Mouse (Mus musculus) heart, embryonic 10.5 days (tissue): ENCODE results near the gene Pigk. TPM values are rescaled to one million over a fixed set of nuclear protein-coding genes. Genes with fewer than 3 reads are reported as not detected.

Experiments
- DNase-seq: peaks from one replicate; pipeline ENCODE4 v3.0.0-alpha.2; 2017; ENCODE audit warnings: low spot score
- H3K27ac ChIP-seq: fragments of 300-500 bp; sonication (generic); 2 replicates; pipeline ENCODE4 v1.5.1; 2016; ENCODE audit warnings: mild to moderate bottlenecking
- H3K27me3 ChIP-seq: fragments of 300-500 bp; sonication (generic); 2 replicates; pipeline ENCODE4 v1.6.1; 2016; ENCODE audit warnings: mild to moderate bottlenecking; ENCODE audit not compliant: poor library complexity, insufficient read depth, severe bottlenecking
- H3K36me3 ChIP-seq: fragments of 300-500 bp; sonication (generic); 2 replicates; pipeline ENCODE4 v1.6.1; 2016; ENCODE audit warnings: mild to moderate bottlenecking, moderate library complexity
- H3K4me1 ChIP-seq: fragments of 300-500 bp; sonication (generic); 2 replicates; pipeline ENCODE4 v1.6.1; 2016; ENCODE audit warnings: mild to moderate bottlenecking
- H3K4me3 ChIP-seq: fragments of 300-500 bp; sonication (generic); 2 replicates; pipeline ENCODE4 v1.5.1; 2016; ENCODE audit warnings: mild to moderate bottlenecking, moderate library complexity
- H3K9me3 ChIP-seq: fragments of 300-500 bp; sonication (generic); 2 replicates; pipeline ENCODE4 v1.6.1; 2016; ENCODE audit warnings: mild to moderate bottlenecking, moderate library complexity
- WGBS: fragments of 180-500 bp; shearing (Covaris S2); methylation state at CpG from one replicate; pipeline ENCODE4 v1.1.7; 2016; 5-methylcytosine and 5-hydroxymethylcytosine counted together
- polyA plus RNA-seq: library from polyadenylated mRNA; unstranded; fragments of >200 nt; fragmentation: Nextera tagmentation; extraction: Ambion mirVana; gene quantifications from 2 replicates; pipeline ENCODE4 v1.2.1, GENCODE M21; 2016

Gene Pigk
- polyA plus RNA-seq, 1 experiment from 2014 or later, result 47.3 TPM

DNA sequence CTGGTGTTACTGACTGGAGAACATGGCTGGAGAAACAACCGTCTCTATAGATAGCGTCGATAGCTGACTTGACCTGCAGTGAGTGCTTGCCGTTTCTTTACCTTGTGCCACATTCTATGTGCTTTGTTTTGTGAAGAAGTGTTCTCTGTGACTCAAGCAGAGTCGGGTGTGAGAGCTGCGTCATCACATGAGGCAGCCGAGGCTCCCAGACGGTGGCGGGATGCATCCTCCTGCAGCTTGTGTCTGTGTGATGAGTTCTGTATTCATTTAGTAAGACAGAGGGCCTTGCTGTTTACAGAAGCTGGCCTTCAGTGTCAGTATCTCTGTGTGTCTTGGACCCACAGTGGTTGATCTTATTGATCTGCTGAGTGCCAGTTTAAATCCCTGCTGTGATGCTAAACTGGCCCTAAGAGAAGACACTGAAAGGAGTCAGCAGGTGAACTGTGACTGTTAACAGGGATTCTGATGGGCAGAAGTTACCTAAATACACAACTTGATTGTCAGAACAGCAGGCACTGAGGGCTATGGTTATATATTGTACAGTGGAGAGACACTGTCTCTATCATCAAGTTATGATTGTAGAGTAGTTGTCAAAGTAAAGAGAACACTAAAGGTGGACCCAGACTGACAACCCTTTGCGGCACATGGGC is 21.8 kb downstream of the Pigk start:
- peaks cover 18% of the 10 kb centered on the region; the same call in 1 of the 2 replicates for H3K4me1 ChIP-seq
- no peak overlapping the region for H3K4me3 ChIP-seq
- no peak for DNase-seq
- no peaks in the 10 kb centered on the region for H3K9me3 ChIP-seq
- H3K27me3 ChIP-seq, result no peaks in the 10 kb centered on the region
- H3K36me3 ChIP-seq, result no peaks in the 10 kb centered on the region
- no peak overlapping the region for H3K27ac ChIP-seq
- WGBS, result 58% methylated on average over 10 of the region's 10 CpGs

DNA sequence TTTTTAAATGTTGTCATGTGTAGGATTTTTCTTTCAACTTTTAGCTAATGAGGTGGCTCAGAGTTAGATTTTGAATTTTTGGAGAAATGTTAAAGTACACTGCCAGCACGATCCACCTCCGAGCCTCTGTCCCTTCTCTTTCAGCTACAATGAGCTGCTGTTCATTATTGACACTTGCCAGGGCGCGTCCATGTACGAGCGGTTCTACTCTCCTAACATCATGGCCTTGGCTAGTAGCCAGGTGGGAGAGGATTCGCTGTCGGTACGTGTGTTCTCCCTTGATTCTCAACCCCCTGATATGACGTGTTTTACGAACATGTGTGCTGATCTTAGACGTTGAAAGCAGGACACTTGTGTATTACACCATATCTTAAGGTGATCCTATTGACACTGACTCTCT is 30.4 kb downstream of the Pigk start:
- H3K9me3 ChIP-seq, result no peaks in the 10 kb centered on the region
- peaks cover 15% of the 10 kb centered on the region for H3K36me3 ChIP-seq
- 91% methylated on average over 12 of the region's 12 CpGs for WGBS
- H3K4me3 ChIP-seq, result no peak overlapping the region
- no peaks in the 10 kb centered on the region; the same call in 1 of the 2 replicates for H3K4me1 ChIP-seq
- H3K27ac ChIP-seq, result no peak overlapping the region
- H3K27me3 ChIP-seq, result no peaks in the 10 kb centered on the region
- DNase-seq, result no peak

DNA sequence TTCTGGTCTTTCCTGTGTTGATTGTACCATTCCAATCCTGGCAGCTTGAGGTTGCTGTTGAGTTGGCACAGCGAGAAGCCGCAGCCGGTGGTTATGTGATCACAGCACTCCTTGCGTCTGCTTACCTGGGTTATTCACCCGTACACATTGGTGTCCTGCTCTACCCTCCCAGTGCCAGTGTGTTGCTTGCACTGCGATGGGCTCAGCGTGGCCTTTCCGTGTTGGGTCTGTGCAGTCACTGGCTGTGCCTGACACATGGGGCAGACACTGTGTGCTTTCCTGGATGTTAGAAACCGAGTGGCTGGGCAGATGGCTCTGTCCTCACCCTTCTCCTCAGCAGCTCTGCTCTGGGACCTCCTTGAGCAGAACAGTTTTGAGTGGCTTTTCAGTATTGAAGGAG is 31.7 kb downstream of the Pigk start:
- Histone ChIP-seq H3K27me3 (no peaks in the 10 kb centered on the region), H3K4me1 (no peaks in the 10 kb centered on the region; the same call in 1 of the 2 replicates), H3K27ac (no peak overlapping the region), H3K36me3 (peaks cover 15% of the 10 kb centered on the region), H3K4me3 (no peak overlapping the region), H3K9me3 (no peaks in the 10 kb centered on the region)
- no peak for DNase-seq
- 96% methylated on average over 9 of the region's 9 CpGs for WGBS

DNA sequence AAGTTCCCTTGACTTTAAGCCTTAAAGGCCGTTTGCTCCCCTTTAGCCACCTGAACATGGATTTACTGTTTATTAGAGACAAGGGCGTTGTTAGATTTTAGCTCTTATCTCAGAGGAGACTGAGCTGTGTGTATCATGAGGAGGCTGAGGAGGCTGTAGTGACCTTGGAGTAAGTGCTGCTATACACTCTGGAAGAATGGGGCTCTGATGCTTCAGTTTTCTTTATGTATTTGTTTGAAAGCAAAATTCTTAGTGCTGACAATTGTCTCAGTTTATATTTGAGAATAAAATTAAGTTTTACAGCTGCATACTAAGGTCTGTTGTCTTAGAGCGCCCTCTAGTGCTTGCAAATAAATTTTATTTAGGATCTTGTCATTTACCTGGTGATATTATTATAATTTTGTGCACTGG is 35.6 kb downstream of the Pigk start:
- H3K9me3 ChIP-seq, result no peaks in the 10 kb centered on the region
- 29% methylated on average over 3 of the region's 3 CpGs for WGBS
- no peak for DNase-seq
- H3K36me3 ChIP-seq, result peaks cover 21% of the 10 kb centered on the region
- no peak overlapping the region for H3K27ac ChIP-seq
- H3K4me1 ChIP-seq, result 0 out of 2 replicates have a peak, but pooled peaks cover 3% of the 10 kb centered on the region
- H3K27me3 ChIP-seq, result no peaks in the 10 kb centered on the region
- no peak overlapping the region for H3K4me3 ChIP-seq

DNA sequence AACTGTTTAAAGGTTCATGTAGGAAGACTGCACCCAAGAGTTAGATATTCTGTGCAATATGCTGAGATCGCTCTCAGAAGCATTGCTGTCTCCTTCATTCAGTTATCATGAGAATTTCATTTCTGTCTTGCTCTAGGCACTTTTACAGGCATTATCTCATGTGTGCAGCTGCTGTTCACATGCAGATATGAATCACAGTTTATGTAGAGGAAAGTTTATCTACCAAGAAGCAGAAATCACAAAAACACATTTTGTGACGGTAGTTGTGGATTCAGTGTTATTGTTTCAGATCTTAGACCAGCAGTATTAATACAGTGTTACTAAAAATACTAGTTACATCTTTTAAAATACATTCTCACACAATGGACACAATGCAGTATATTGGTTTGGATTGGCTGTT is 36.0 kb downstream of the Pigk start:
- no peaks in the 10 kb centered on the region for H3K27me3 ChIP-seq
- no peak for DNase-seq
- no peak overlapping the region for H3K4me3 ChIP-seq
- WGBS, result 56% methylated on average over 2 of the region's 2 CpGs
- no peaks in the 10 kb centered on the region for H3K9me3 ChIP-seq
- no peak overlapping the region for H3K27ac ChIP-seq
- 0 out of 2 replicates have a peak, but pooled peaks cover 3% of the 10 kb centered on the region for H3K4me1 ChIP-seq
- peaks cover 20% of the 10 kb centered on the region for H3K36me3 ChIP-seq

DNA sequence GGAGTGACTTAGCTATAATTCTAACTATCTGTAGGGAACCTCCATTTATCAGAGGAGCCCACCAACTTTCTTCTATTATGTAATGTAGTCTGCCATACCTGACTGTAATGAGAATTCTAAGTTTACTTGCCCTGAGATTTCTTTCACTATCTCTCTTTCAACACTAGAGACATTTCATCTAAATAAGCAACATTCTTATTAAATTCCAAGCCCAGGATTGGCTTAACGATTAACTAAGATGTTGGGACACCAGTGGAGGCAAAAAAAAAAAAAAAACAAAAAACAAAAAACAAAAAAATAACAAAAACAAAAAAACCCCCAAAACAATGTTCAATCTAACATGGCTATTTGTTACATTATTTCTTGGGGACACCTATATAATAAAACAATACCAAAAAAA is 39.0 kb downstream of the Pigk start:
- DNase-seq, result no peak
- Histone ChIP-seq H3K36me3 (peaks cover 14% of the 10 kb centered on the region), H3K27me3 (no peaks in the 10 kb centered on the region), H3K27ac (no peak overlapping the region), H3K4me1 (peaks cover 14% of the 10 kb centered on the region), H3K9me3 (no peaks in the 10 kb centered on the region), H3K4me3 (no peak overlapping the region)
- WGBS, result 93% methylated on average over 1 of the region's 1 CpGs

DNA sequence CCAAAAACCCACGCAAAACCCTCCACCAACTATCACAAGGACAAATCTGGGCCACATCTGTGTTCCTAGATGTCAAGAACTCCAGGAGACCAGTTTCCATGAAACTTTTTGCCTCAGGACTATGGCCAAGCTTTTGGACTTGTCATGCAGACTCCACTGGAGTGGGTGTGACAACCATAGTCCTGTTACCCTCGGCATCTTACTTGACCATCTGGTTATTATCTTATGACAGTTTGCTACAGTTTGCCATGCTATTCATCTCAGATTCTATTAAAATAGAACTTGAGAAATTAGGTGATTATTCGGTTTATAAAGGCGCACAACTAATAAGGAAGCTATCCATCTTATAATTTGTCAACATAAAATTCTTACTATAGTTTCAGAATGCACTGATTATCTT is 39.4 kb downstream of the Pigk start:
- Histone ChIP-seq H3K27me3 (no peaks in the 10 kb centered on the region), H3K27ac (no peak overlapping the region), H3K36me3 (peaks cover 14% of the 10 kb centered on the region), H3K4me3 (no peak overlapping the region), H3K9me3 (no peaks in the 10 kb centered on the region), H3K4me1 (peaks cover 19% of the 10 kb centered on the region)
- 86% methylated on average over 4 of the region's 4 CpGs for WGBS
- DNase-seq, result no peak

DNA sequence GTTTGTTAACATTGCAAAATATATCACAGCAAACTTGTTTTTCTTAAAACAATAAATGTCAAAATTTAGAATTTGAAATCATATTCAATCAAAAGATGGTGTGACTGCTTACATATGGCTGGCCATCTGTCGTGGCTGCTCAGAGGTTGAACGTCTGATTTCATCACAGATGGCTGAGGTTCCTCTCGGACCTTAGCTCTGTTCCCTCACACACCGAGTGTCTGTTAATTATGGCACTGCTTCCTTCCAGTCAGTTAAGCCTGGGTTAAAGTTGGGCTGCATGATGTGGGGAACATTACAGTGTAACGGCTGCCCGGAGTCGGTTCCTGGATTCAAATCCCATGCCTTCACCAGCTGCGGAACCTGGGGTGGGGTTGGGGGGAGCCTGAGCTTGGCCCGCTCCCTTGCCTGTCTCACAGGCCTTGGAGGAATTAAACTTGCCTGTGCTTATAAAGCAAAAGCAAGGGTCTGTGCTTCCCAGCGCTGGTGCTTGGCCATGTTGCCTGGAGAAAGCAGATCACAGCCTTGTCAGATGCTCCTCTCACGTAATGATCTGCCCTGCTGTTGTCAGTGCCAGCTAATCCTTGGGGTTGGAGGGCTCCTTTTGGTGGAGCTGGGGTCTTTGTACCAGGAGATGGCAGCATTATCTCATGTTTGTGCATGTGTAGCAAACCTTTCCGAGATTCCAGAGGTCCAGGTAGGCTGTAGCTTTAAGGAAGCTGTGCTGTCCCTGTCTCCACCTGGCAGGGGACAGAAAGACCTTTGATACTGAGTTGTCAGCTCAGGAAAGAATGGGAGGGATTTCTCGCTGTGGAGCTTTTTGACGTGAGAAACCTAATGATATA is 40.2 kb downstream of the Pigk start:
- Histone ChIP-seq H3K27ac (no peak overlapping the region), H3K4me1 (peaks cover 27% of the 10 kb centered on the region), H3K9me3 (no peaks in the 10 kb centered on the region), H3K4me3 (no peak overlapping the region), H3K27me3 (no peaks in the 10 kb centered on the region), H3K36me3 (peaks cover 14% of the 10 kb centered on the region)
- 83% methylated on average over 14 of the region's 14 CpGs for WGBS
- DNase-seq, result no peak

DNA sequence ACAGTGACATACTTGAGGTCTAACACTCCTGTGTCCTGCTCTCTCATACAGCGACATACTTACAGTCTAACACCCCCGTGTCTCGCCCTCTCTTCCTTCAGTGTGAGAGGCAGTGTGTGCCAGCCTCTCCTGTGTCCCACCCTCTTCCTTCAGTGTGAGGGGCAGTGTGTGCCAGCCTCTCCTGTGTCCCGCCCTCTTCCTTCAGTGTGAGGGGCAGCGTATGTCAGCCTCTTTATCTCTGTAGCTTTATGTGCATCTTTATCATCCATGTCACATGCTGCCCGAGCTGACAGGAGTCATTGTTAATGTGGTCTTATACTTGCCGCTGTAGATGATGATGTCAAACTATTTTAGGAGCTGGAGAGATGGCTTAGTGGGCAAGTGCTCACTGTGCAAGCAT is 41.6 kb downstream of the Pigk start:
- H3K27me3 ChIP-seq, result no peaks in the 10 kb centered on the region

DNA sequence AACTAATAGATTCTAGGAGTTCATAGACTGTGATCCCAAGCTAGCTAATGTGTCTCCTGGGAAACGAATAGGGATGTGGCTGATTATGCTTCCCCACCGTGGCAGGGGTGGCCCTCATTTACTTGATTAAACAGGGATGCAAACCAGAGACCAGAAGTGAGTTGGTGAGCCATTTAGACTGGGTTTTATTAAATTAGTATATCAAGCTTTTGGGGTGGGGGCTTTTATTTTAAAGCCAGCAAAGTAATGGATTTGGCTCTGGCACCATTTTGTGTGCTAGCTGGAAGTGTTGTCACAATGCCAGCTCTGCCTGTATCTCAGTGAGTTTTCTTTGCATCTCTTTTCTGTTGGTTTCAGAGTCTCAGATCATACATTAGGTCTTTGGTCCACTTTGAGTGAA is 43.0 kb downstream of the Pigk start:
- peak overlapping the region; percentile 80 for H3K27ac ChIP-seq
- H3K27me3 ChIP-seq, result no peaks in the 10 kb centered on the region
- WGBS, result 81% methylated on average over 2 of the region's 2 CpGs
- peaks cover 9% of the 10 kb centered on the region for H3K36me3 ChIP-seq
- no peak overlapping the region for H3K4me3 ChIP-seq
- DNase-seq, result no peak
- H3K4me1 ChIP-seq, result peaks cover 28% of the 10 kb centered on the region
- no peaks in the 10 kb centered on the region for H3K9me3 ChIP-seq

More for the DNA sequence above, 41.6 kb downstream of the Pigk start:
- DNase-seq, result no peak
- no peak overlapping the region; the same call in 1 of the 2 replicates for H3K27ac ChIP-seq
- 64% methylated on average over 7 of the region's 7 CpGs for WGBS
- peaks cover 14% of the 10 kb centered on the region for H3K36me3 ChIP-seq
- H3K4me1 ChIP-seq, result peaks cover 28% of the 10 kb centered on the region
- H3K9me3 ChIP-seq, result no peaks in the 10 kb centered on the region
- no peak overlapping the region for H3K4me3 ChIP-seq

DNA sequence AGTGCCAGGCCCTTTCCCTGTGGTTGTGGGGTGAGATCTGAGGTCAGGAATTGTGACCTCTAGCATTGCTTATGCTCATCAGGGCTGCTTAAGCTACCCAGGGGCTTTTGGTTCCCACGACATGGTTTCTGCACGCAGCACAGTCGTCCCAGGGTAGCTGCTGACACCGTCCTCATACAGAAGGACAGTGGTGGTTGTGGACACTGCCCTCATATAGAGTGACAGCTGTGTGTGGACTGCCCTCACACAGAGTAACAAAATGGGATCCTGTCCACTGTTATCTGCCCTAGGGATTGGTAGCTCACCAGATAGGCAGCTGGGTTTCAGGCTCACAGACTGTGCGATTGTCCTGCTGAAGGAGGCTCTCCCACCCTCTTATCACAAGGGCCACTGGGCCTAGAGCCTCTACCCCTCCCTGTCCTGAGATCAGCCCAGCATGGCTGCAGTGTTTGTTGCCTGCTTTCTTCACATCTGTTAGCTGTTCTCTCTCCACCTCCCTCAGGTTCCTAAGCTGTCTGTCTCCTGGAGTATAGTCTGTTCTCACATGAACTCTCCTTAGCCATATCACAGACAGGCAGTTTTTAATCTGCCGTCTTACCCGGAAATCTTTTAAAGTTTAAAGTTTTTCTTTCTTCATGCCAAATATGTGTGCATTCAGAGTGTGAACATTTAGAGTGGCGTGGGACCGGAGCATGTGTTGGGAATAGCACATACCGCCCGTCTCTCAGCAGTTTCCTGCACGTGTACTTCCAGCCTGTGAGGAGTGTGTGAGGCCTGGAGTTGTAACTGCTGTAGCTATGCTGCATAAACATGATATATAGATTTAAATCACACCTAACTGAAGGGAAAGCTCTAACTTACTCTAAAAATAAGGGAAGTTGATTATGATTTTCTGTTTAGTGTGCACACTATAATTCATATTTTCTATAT is 43.8 kb downstream of the Pigk start:
- peak; percentile 95 for DNase-seq
- 50% methylated on average over 12 of the region's 12 CpGs for WGBS

DNA sequence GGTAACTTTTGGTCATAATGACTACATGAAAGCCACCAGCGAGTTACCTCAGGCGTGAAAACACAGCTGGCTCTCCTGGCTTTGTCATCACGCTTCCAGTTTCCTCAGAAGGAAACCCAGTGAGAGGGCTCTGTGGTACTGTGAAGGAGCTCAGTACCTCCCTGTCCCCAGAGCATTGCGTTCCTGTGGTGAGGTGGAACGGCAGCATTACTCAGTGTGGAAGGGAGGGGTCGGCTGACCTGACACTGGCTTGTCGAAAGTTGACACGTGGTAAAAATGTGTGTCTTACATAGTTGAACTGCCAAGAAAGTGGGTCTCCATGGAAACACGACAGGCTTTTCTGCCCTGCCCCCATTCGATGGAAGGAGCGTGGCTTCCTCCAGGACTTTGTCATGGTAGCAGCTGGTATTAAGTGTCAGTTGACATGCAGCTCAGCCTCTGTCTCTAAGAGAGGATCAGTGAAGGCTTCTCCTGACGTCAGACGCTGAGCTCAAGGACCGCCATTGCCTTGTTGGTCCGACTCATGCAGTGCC is 44.7 kb downstream of the Pigk start:
- 61% methylated on average over 15 of the region's 15 CpGs for WGBS
- peak overlapping the region; percentile 80 for H3K27ac ChIP-seq

More for the DNA sequence above, 43.8 kb downstream of the Pigk start:
- no peaks in the 10 kb centered on the region for H3K27me3 ChIP-seq
- H3K4me3 ChIP-seq, result no peak overlapping the region
- H3K9me3 ChIP-seq, result no peaks in the 10 kb centered on the region
- H3K27ac ChIP-seq, result peak overlapping the region; percentile 80
- 0 out of 2 replicates have a peak, but pooled peaks cover under 1% of the 10 kb centered on the region for H3K36me3 ChIP-seq
- H3K4me1 ChIP-seq, result peaks cover 28% of the 10 kb centered on the region

More for the DNA sequence above, 44.7 kb downstream of the Pigk start:
- peaks cover 36% of the 10 kb centered on the region for H3K4me1 ChIP-seq
- H3K36me3 ChIP-seq, result no peaks in the 10 kb centered on the region
- no peaks in the 10 kb centered on the region for H3K27me3 ChIP-seq
- no peaks in the 10 kb centered on the region for H3K9me3 ChIP-seq
- no peak for DNase-seq
- H3K4me3 ChIP-seq, result no peak overlapping the region
